Mouse (Mus musculus) spleen, adult 2 months (tissue): ENCODE results near the gene Nceh1. TPM values are rescaled to one million over a fixed set of nuclear protein-coding genes. Genes with fewer than 3 reads are reported as not detected.
"Not testable (repeated sequence)": the region's sequence is repeated elsewhere in the genome, so short reads cannot be mapped to it uniquely, and the experiment has no call there.

Source experiments
- DNase-seq, 2 experiments: peaks; one replicate each; pipeline versions ENCODE4 v3.0.0 to v3.0.0-alpha.2; 2012 to 2021; ENCODE audit warnings: low spot score in 2 of 2, low read depth in 1 of 2
- H3K27ac ChIP-seq: fragments of 200-500 bp; 2 replicates; pipeline ENCODE4 v1.5.1; 2012; ENCODE audit warnings: low read length, inconsistent platforms; ENCODE audit not compliant: insufficient read depth
- H3K27me3 ChIP-seq: fragments of 200-500 bp; 2 replicates; pipeline ENCODE4 v1.6.1; 2012; ENCODE audit warnings: mild to moderate bottlenecking, moderate library complexity, low read length, inconsistent platforms; ENCODE audit not compliant: control insufficient read depth, insufficient read depth
- H3K36me3 ChIP-seq: fragments of 200-500 bp; 2 replicates; pipeline ENCODE4 v1.6.1; 2012; ENCODE audit warnings: mild to moderate bottlenecking, low read length, inconsistent platforms; ENCODE audit not compliant: control insufficient read depth, insufficient read depth
- H3K4me1 ChIP-seq: fragments of 200-500 bp; 2 replicates; pipeline ENCODE4 v1.6.1; 2011; ENCODE audit warnings: inconsistent platforms; ENCODE audit not compliant: control insufficient read depth, insufficient read depth, insufficient read length
- H3K4me3 ChIP-seq: fragments of 200-500 bp; 2 replicates; pipeline ENCODE4 v1.5.1; 2011; ENCODE audit warnings: mild to moderate bottlenecking, inconsistent platforms; ENCODE audit not compliant: insufficient read depth, insufficient read length; ENCODE audit errors: extremely low read depth
- CTCF ChIP-seq: fragments of 200-500 bp; IDR thresholded peaks from 2 replicates; pipeline ENCODE4 v1.5.1; 2011; ENCODE audit warnings: mild to moderate bottlenecking, inconsistent platforms; ENCODE audit not compliant: insufficient read depth, insufficient read length, insufficient replicate concordance; ENCODE audit errors: extremely low read depth
- POLR2A ChIP-seq: fragments of 200-500 bp; IDR thresholded peaks from 2 replicates; pipeline ENCODE4 v1.6.1; 2011; ENCODE audit warnings: low read depth, low read length, inconsistent platforms
- WGBS: fragments of 180-500 bp; shearing (Covaris S2); methylation state at CpG from one replicate; pipeline ENCODE4 v1.1.7; 2018; 5-methylcytosine and 5-hydroxymethylcytosine counted together
- polyA plus RNA-seq: library from polyadenylated mRNA; depleted of rRNA; stranded (reverse); fragments of >200 nt; gene quantifications from 2 replicates; pipeline ENCODE4 v1.2.3, GENCODE M21; 2012

The Nceh1 gene
- polyA plus RNA-seq, 1 experiment = 23.0 TPM

DNA sequence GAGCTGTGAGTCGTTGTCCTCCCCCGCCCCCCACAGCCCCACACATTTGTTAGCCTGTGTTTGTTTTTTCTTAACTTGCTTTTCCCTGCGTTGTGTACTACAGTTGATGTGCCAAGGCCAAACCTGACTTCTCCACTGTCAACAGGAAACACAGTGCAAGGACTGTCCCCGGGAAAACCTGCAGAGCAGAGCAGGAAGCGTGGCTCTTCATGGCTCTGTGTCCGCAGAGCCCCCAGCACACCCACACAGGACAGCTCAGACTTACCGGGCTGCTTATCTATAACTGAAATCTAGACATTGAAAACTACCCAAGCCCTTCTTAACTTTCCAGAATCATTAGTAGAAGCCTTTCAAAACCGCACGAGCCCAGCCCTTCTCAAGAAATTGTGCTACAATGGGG lies 102.3 kb downstream of the Nceh1 start:
- H3K27ac ChIP-seq = no peak overlapping the region
- WGBS = 41% methylated on average over 9 of the region's 9 CpGs
- DNase-seq = no peak

GRCm38 (mm10) chr3:27288301-27288700 lies 105.5 kb downstream of the Nceh1 start:
- Histone ChIP-seq H3K27ac (no peak overlapping the region), H3K4me3 (no peak overlapping the region), H3K4me1 (no peaks in the 10 kb centered on the region), H3K36me3 (no peaks in the 10 kb centered on the region), H3K27me3 (no peaks in the 10 kb centered on the region)
- 58% methylated on average over 2 of the region's 2 CpGs for WGBS
- TF ChIP-seq CTCF (no peak), POLR2A (no peak)
- no peak for DNase-seq

More for the DNA sequence above, 102.3 kb downstream of the Nceh1 start:
- H3K27me3 ChIP-seq = no peaks in the 10 kb centered on the region
- H3K4me3 ChIP-seq = no peak overlapping the region
- H3K36me3 ChIP-seq = no peaks in the 10 kb centered on the region
- TF ChIP-seq CTCF = no peak
- H3K4me1 ChIP-seq = peaks cover 5% of the 10 kb centered on the region; the same call in 1 of the 2 replicates

GRCm38 (mm10) chr3:27288909-27289308 lies 106.1 kb downstream of the Nceh1 start:
- Histone ChIP-seq H3K27ac (no peak overlapping the region), H3K4me3 (no peak overlapping the region), H3K4me1 (no peaks in the 10 kb centered on the region), H3K27me3 (no peaks in the 10 kb centered on the region), H3K36me3 (no peaks in the 10 kb centered on the region)
- 37% methylated on average over 8 of the region's 8 CpGs for WGBS
- TF ChIP-seq CTCF (no peak), POLR2A (no peak)
- DNase-seq = no peak

GRCm38 (mm10) chr3:27290285-27290684 lies 107.5 kb downstream of the Nceh1 start:
- H3K27ac ChIP-seq = no peak overlapping the region
- DNase-seq = no peak
- H3K4me3 ChIP-seq = no peak overlapping the region
- no peaks in the 10 kb centered on the region for H3K4me1 ChIP-seq
- 84% methylated on average over 5 of the region's 5 CpGs for WGBS
- TF ChIP-seq POLR2A (no peak), CTCF (no peak)
- H3K27me3 ChIP-seq = no peaks in the 10 kb centered on the region
- H3K36me3 ChIP-seq = no peaks in the 10 kb centered on the region

- H3K4me3 ChIP-seq, H3K27me3 ChIP-seq, H3K4me1 ChIP-seq, H3K27ac ChIP-seq, H3K36me3 ChIP-seq, DNase-seq: not testable (repeated sequence)
- WGBS = 65% methylated on average over 5 of the region's 5 CpGs
Measured at GRCm38 (mm10) chr3:27290945-27291344, 108.2 kb downstream of the Nceh1 start.

- not testable (repeated sequence) for H3K27me3 ChIP-seq, DNase-seq, H3K4me3 ChIP-seq, H3K27ac ChIP-seq, H3K4me1 ChIP-seq, H3K36me3 ChIP-seq
- 77% methylated on average over 4 of the region's 4 CpGs for WGBS
Measured at GRCm38 (mm10) chr3:27291411-27291810, 108.6 kb downstream of the Nceh1 start.

DNA sequence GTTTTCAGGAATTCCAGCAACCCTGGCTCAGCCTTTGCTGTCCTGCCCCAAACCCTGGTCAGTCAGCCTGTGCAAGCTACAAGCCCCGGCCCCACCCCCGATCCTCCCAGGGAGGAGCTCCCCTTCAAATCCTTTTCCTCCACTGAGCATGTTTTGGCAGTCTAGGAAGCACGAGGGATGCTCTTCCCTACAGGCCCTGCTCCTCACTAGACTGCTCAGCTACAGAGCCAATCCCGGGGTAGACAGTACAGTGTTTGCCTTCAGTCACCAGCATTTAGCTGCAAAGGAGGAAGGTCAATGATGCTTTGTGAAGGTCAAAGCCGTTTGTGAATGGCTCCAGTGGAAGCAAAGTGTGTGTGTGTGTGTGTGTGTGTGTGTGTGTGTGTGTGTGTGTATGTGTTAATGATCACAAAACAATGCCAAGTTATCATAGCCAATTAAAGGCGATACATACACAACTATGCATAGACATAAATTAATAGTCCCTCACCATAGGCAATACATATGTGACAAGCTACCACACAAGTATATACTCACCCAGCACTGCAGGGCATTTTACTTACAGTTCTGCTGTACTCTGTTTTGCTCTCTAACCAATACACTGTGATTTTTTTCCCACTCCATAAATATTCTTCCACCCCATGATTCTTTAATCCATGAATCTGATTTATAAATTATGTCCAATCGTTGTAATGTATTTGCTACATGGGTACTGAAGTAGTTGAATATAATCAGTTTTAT lies 111.0 kb downstream of the Nceh1 start:
- no peak for TF ChIP-seq POLR2A
- TF ChIP-seq CTCF = no peak
- Histone ChIP-seq H3K4me1 (no peaks in the 10 kb centered on the region), H3K27me3 (no peaks in the 10 kb centered on the region), H3K4me3 (no peak overlapping the region), H3K27ac (no peak overlapping the region), H3K36me3 (no peaks in the 10 kb centered on the region)
- WGBS = 85% methylated on average over 7 of the region's 7 CpGs
- DNase-seq = no peak
